Mouse (Mus musculus): ENCODE data around the gene Platr17.
A peak's percentile ranks its signal among the peaks of the same experiment; 100 is the strongest.
"Not testable (repeated sequence)": the region's sequence is repeated elsewhere in the genome, so short reads cannot be mapped to it uniquely, and the experiment has no call there.

The Platr17 gene

GRCm38 (mm10) chr17:33902491-33902890, 2.4 kb upstream of the Platr17 start:
- DNase-seq (ENCODE audit: low spot score in 2 of 2): no peak

DNA sequence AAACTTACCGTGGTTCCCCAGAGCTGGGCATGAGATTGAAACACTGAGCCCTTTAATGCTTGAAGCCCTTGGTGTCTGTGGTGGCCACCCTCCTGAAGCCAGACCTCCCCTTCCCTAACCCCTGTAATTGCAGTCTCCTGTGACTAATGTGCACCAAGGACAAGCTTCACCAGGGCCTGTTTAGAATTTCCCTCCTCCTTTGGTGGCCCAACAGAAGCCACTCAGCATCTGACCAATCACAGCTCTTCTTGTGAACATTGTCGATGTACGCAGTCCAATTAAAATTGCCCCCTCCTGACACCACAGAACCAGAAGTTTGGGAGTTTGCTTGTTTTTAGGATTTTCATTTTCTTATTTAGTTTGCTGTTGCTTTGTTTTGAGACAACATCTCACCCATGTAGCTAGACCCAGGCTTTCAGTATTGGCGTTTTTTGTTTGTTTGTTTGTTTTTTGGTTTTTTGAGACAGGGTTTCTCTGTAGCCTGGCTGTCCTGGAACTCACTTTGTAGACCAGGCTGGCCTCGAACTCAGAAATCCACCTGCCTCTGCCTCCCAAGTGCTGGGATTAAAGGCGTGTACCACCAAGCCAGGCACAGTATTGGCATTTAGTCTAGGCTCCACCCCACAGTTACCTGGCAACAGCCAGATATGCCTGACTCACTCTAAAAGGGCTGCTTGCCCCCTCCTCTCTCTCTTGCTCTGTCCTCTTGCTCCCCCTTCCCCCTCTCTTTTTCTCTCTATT, 854 bp upstream of the Platr17 start:
- DNase-seq (ENCODE audit: low spot score in 2 of 2): not testable (repeated sequence)

- peak in 1 of 2 experiments; percentile 40 for DNase-seq (ENCODE audit: low spot score in 2 of 2)
Observed at GRCm38 (mm10) chr17:33908331-33909076, 3.6 kb downstream of the Platr17 start.

DNA sequence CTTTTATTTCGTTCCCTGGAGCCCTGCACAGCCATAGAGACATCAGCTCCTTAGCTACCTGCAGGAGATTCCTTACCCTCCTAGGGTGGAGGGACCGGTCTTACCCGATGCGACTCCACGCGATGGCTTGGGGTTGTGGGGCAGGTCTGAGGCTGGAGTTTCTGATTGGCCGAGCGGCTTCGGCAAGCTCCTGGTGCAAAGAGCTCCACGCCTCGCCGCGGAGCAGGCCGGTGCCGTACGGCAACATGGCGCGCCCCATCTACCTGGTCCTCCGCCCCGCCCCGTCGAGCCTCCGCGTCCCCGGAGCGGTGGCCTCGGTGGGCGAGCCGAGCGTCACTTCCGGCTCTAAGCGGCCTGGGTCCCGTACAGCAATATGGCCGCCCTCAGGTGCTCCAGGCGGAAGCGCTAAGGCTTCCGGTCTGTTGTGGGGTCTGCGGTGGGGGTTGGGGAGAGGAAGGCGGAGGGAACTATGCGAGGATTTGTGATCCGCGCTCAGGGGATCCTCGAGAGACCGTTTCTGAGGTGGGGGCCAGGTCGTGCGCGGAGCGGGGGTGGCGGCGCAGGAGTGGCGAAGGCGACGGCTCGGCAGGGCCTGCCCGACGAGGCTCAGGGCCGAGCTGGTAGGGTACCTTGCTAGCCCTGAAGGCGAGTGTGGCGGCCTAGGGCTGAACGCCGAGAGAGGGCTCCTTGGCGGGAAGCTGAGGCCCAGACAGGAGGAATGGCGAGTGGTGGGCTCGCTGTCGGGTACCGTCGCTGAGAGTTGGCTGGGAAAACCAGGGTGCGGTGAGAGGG, 4.3 kb downstream of the Platr17 start, which contains the start of gene Daxx:
TSS of gene Daxx (plus strand) at position 338 of the 792 bp plus-strand sequence.
- DNase-seq (ENCODE audit: low spot score in 2 of 2): peak; percentile 100

DNA sequence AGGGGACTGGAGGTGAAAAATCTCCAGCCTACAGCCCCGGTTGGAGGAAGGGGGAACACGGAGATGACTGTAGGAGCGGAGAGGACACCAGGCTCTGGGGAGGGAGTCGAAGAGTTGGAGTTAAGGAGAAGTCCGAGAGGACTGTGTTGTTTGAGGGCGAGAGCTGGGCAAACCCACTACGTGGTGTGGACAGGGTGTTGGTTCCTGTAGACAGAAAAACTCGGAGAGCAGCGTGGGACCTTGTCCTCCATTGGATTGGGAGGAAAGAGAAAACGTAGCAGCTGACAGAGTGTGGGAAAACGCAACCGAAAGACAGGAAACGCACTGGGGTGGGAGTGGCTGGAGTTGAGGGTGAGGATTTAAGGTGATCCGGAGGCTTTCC, 4.9 kb downstream of the Platr17 start:
- DNase-seq (ENCODE audit: low spot score in 2 of 2): peak; percentile 57 to 69

GRCm38 (mm10) chr17:33910346-33911051, 5.6 kb downstream of the Platr17 start:
- no peak for DNase-seq (ENCODE audit: low spot score in 2 of 2)

GRCm38 (mm10) chr17:33911052-33911812, 6.3 kb downstream of the Platr17 start:
- DNase-seq (ENCODE audit: low spot score in 2 of 2): no peak

DNA sequence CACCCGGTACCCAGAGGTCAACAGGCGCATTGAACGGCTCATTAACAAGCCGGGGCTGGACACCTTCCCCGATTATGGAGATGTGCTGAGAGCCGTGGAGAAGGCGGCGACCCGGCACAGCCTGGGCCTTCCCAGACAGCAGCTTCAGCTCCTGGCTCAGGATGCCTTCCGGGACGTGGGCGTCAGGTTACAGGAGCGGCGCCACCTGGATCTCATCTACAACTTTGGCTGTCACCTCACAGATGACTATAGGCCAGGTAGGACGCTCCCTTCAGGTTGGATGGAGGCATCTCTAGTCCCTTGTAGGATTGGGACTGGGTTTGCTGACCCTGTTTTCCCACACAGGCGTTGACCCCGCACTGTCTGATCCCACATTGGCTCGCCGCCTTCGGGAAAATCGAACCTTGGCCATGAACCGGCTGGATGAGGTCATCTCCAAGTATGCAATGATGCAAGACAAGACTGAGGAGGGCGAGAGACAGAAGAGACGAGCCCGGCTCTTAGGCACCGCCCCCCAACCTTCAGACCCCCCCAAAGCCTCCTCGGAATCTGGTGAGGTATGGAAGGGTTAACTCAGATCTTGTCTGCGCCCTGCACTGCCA, 7.0 kb downstream of the Platr17 start:
- no peak for DNase-seq (ENCODE audit: low spot score in 2 of 2)

DNA sequence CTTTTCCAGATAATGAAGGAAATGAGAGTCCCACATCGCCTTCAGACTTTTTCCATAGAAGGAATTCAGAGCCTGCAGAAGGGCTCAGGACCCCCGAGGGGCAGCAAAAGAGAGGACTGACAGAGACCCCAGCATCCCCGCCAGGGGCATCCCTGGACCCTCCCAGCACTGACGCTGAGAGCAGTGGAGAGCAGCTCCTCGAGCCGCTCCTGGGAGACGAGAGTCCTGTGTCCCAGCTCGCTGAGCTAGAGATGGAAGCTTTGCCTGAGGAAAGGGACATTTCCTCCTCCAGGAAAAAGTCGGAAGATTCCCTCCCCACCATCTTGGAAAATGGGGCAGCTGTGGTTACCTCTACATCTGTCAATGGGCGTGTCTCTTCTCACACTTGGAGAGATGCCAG, 8.3 kb downstream of the Platr17 start:
- DNase-seq (ENCODE audit: low spot score in 2 of 2): no peak

DNA sequence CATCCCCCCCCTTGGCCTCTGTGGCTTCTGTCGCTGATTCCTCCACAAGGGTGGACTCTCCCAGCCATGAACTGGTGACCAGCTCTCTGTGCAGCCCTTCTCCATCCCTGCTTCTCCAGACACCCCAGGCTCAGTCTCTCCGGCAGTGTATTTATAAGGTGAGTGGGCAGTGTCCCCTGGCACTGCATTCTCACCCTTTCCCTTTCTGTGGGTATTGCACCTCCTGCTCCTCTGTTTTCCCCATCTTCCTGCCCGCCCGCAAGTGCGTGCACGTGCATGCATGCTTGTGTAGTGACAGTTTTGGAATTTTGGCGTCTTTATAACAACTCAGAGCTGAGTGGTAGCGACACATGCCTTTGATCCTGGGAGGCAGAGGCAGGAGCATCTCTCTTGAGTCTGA, 9.0 kb downstream of the Platr17 start:
- no peak for DNase-seq (ENCODE audit: low spot score in 2 of 2)

GRCm38 (mm10) chr17:33914969-33915391, 10.0 kb downstream of the Platr17 start:
- DNase-seq (ENCODE audit: low spot score in 2 of 2): no peak

GRCm38 (mm10) chr17:33915671-33916250, 10.8 kb downstream of the Platr17 start, which contains the start of the genes Tapbp and Zbtb22:
Gene Tapbp (plus strand): TSS chr17:33915899.
Gene Zbtb22 (plus strand): TSS chr17:33915904.
- DNase-seq (ENCODE audit: low spot score in 2 of 2): peak; percentile 93 to 95

GRCm38 (mm10) chr17:33916294-33916693, 11.4 kb downstream of the Platr17 start:
- no peak for DNase-seq (ENCODE audit: low spot score in 2 of 2)

GRCm38 (mm10) chr17:33916847-33917655, 12.1 kb downstream of the Platr17 start:
- DNase-seq (ENCODE audit: low spot score in 2 of 2): no peak

DNA sequence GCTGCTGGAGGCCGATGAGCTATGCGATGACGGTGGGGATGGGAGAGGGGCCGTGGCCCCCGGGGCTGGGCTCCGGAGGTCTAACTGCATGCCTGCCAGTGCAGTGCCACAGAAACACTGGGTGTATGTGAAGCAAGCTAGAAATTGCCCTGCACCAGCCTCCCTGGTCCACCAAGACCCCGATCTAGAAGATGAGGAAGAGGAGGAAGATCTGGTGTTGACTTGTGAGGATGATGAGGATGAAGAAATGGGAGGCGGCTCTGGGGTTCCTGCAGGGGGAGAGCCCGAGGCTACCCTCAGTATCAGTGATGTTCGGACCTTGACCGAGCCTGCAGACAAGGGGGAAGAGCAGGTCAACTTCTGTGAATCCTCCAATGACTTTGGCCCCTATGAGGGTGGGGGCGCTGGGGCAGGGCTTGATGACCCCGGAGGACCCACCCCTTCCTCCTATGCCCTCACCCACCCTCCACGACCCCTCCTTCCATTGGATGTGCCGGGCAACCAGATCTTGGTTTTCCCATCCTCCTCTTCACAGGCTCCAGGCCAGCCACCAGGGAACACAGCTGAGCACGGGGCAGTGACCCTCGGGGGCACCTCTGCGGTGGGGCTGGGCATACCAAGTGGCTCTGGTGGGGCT, 12.8 kb downstream of the Platr17 start:
- DNase-seq (ENCODE audit: low spot score in 2 of 2): no peak

GRCm38 (mm10) chr17:33918293-33919203, 13.6 kb downstream of the Platr17 start:
- peak; percentile 42 to 61 for DNase-seq (ENCODE audit: low spot score in 2 of 2)
